8 mouse cellular contexts compared by ENCODE assay signal in genomic region chr7:80339793-80340628, GRCm38 (mm10). TPM values are rescaled to one million over a fixed set of nuclear protein-coding genes. Genes with fewer than 3 reads are reported as not detected.
A peak's percentile ranks its signal among the peaks of the same experiment; 100 is the strongest.
DNase-seq lines count a peak whose midpoint lies in the region; ATAC-seq and TF ChIP-seq lines count a peak whose summit lies in the region.

No protein-coding gene starts in this region.

- no peaks in the 10 kb centered on the region for H3K27me3 ChIP-seq in forebrain, embryonic 11.5 days (ENCODE audit: control insufficient read depth, insufficient read depth, low read length)
- no peaks in the 10 kb centered on the region for H3K27me3 ChIP-seq in heart, postnatal 0 days (ENCODE audit: control insufficient read depth, insufficient read depth, low read length)
- H3K27me3 ChIP-seq in liver, embryonic 16.5 days (ENCODE audit: control insufficient read depth, insufficient read depth, low read depth, low read length): no peaks in the 10 kb centered on the region
- no peaks in the 10 kb centered on the region for H3K27me3 ChIP-seq in neural tube, embryonic 13.5 days
- no peaks in the 10 kb centered on the region for H3K27me3 ChIP-seq in testis, adult 2 months (ENCODE audit: control insufficient read depth, insufficient read depth, low read length)

- no peak overlapping the region for H3K27ac ChIP-seq in forebrain, embryonic 11.5 days (ENCODE audit: low read depth, low read length)
- H3K27ac ChIP-seq in heart, postnatal 0 days (ENCODE audit: low read depth): peak overlapping the region; percentile 96
- H3K27ac ChIP-seq in liver, embryonic 16.5 days (ENCODE audit: low read length): peak overlapping the region; percentile 80
- H3K27ac ChIP-seq in neural tube, embryonic 13.5 days (replicated peaks): peak overlapping the region; percentile 91
- H3K27ac ChIP-seq in testis, adult 2 months (ENCODE audit: control insufficient read depth, insufficient read depth, low read depth, low read length): peak overlapping the region; percentile 71

- WGBS in forebrain, embryonic 11.5 days: under 1% methylated on average over 45 of the region's 45 CpGs
- WGBS in heart, postnatal 0 days: under 1% methylated on average over 44 of the region's 45 CpGs
- under 1% methylated on average over 45 of the region's 45 CpGs for WGBS in liver, embryonic 16.5 days (ENCODE audit: insufficient replicate concordance)
- 0% methylated on average over 45 of the region's 45 CpGs for WGBS in neural tube, embryonic 13.5 days

- H3K4me3 ChIP-seq in forebrain, embryonic 11.5 days (ENCODE audit: low read depth, low read length): peak overlapping the region; percentile 59
- H3K4me3 ChIP-seq in heart, postnatal 0 days (ENCODE audit: low read depth, low read length): peak overlapping the region; percentile 66
- H3K4me3 ChIP-seq in liver, embryonic 16.5 days (ENCODE audit: low read depth, low read length): peak overlapping the region; percentile 74
- H3K4me3 ChIP-seq in neural tube, embryonic 13.5 days: peak overlapping the region; percentile 64
- H3K4me3 ChIP-seq in testis, adult 2 months (ENCODE audit: control insufficient read depth, low read depth, low read length): peak overlapping the region; percentile 75

- H3K36me3 ChIP-seq in forebrain, embryonic 11.5 days (ENCODE audit: control insufficient read depth, insufficient read depth, low read length): peaks cover 6% of the 10 kb centered on the region; the same call in 1 of the 2 replicates
- H3K36me3 ChIP-seq in heart, postnatal 0 days (replicated peaks; ENCODE audit: control insufficient read depth, insufficient read depth, low read length): peaks cover 26% of the 10 kb centered on the region
- H3K36me3 ChIP-seq in liver, embryonic 16.5 days (ENCODE audit: control insufficient read depth, insufficient read depth): peaks cover 3% of the 10 kb centered on the region
- H3K36me3 ChIP-seq in neural tube, embryonic 13.5 days: peaks cover 31% of the 10 kb centered on the region
- no peaks in the 10 kb centered on the region for H3K36me3 ChIP-seq in testis, adult 2 months (ENCODE audit: control insufficient read depth, insufficient read depth, low read length)

- peaks cover 18% of the 10 kb centered on the region for H3K4me1 ChIP-seq in forebrain, embryonic 11.5 days (replicated peaks; ENCODE audit: control insufficient read depth, insufficient read depth, low read length)
- peaks cover 23% of the 10 kb centered on the region for H3K4me1 ChIP-seq in heart, postnatal 0 days (ENCODE audit: control insufficient read depth, insufficient read depth)
- peaks cover 28% of the 10 kb centered on the region for H3K4me1 ChIP-seq in liver, embryonic 16.5 days (ENCODE audit: control insufficient read depth, low read depth, low read length)
- H3K4me1 ChIP-seq in neural tube, embryonic 13.5 days (replicated peaks): peaks cover 67% of the 10 kb centered on the region
- H3K4me1 ChIP-seq in testis, adult 2 months (ENCODE audit: control insufficient read depth, insufficient read depth, low read length): peaks cover 23% of the 10 kb centered on the region

- TF ChIP-seq EP300 in heart, postnatal 0 days (IDR thresholded peaks at IDR 0.05; ENCODE audit: low read depth): no peak

- H3K4me2 ChIP-seq in forebrain, embryonic 11.5 days (ENCODE audit: low read depth, low read length, severe bottlenecking): peak overlapping the region; percentile 84
- H3K4me2 ChIP-seq in heart, postnatal 0 days (ENCODE audit: low read depth, low read length): peak overlapping the region; percentile 67
- peak overlapping the region; percentile 74 for H3K4me2 ChIP-seq in liver, embryonic 16.5 days (ENCODE audit: low read depth, low read length)
- peak overlapping the region; percentile 93 for H3K4me2 ChIP-seq in neural tube, embryonic 13.5 days

- peak; percentile 96 to 97 for DNase-seq in CD8-positive naive resting alpha-beta T cell, adult 2 months (ENCODE audit: low read depth in 2 of 2, low spot score in 2 of 2)
- peak; percentile 99 for DNase-seq in c-Kit-positive CD71-negative TER-119-negative erythroid progenitor cells, embryonic 14.5 days (ENCODE audit: low read depth)
- DNase-seq in forebrain, embryonic 11.5 days (ENCODE audit: low spot score): peak; percentile 99
- peak; percentile 98 for DNase-seq in heart, postnatal 0 days (ENCODE audit: low spot score)
- DNase-seq in kidney, postnatal 4 days: peak; percentile 99

- H3K9ac ChIP-seq in forebrain, embryonic 11.5 days (ENCODE audit: low read length): peak overlapping the region; percentile 68
- peak overlapping the region; percentile 60 for H3K9ac ChIP-seq in heart, postnatal 0 days (replicated peaks; ENCODE audit: low read depth, low read length)
- peak overlapping the region; percentile 76 for H3K9ac ChIP-seq in liver, embryonic 16.5 days (ENCODE audit: low read depth, low read length)
- H3K9ac ChIP-seq in neural tube, embryonic 13.5 days: peak overlapping the region; percentile 89

- H3K9me3 ChIP-seq in forebrain, embryonic 11.5 days (ENCODE audit: control insufficient read depth, low read length): no peaks in the 10 kb centered on the region
- H3K9me3 ChIP-seq in heart, postnatal 0 days (replicated peaks; ENCODE audit: control insufficient read depth, low read length): no peaks in the 10 kb centered on the region
- H3K9me3 ChIP-seq in liver, embryonic 16.5 days (replicated peaks; ENCODE audit: control insufficient read depth, low read length): no peaks in the 10 kb centered on the region
- H3K9me3 ChIP-seq in neural tube, embryonic 13.5 days: no peaks in the 10 kb centered on the region

- ATAC-seq in forebrain, embryonic 11.5 days (replicated peaks; ENCODE audit: low FRiP score): peak; percentile 97
- ATAC-seq in heart, postnatal 0 days (ENCODE audit: insufficient read depth, low read depth): peak; percentile 97
- ATAC-seq in liver, embryonic 16.5 days (ENCODE audit: low read depth): peak; percentile 98
- peak; percentile 98 for ATAC-seq in neural tube, embryonic 13.5 days (ENCODE audit: low read depth)

- peak; percentile 77 for TF ChIP-seq CTCF in heart, postnatal 0 days (IDR thresholded peaks at IDR 0.05; ENCODE audit: low read depth)
- TF ChIP-seq CTCF in testis, adult 2 months (IDR thresholded peaks at IDR 0.05; ENCODE audit: control insufficient read depth, insufficient read depth, insufficient replicate concordance, low read depth, low read length): peak; percentile 53; the same call in 1 of the 2 replicates

- peak; percentile 72; the same call in 1 of the 2 replicates for TF ChIP-seq POLR2A in testis, adult 2 months (IDR thresholded peaks at IDR 0.05; ENCODE audit: control insufficient read depth, low read depth, low read length)

RNA-seq across cellular contexts. Expression of gene Unc45a, which starts 0.8 kb away (rescaled TPM):
- 31.1 and 36.1 TPM in 2 replicates for polyA plus RNA-seq in forebrain, embryonic 11.5 days (2014; fragmentation: Nextera tagmentation; extraction: Ambion mirVana)
- 21.6 and 44.5 TPM in 2 replicates for total RNA-seq in heart, postnatal 0 days (2014; rRNA removed; ENCODE audit: low replicate concordance)
- polyA plus RNA-seq in heart, postnatal 0 days (2015; fragmentation: Nextera tagmentation; extraction: Ambion mirVana): 11.0 and 12.5 TPM in 2 replicates
- 9.0 and 9.3 TPM in 2 replicates for polyA plus RNA-seq in liver, embryonic 16.5 days (2015; fragmentation: Nextera tagmentation; extraction: Ambion mirVana)
- 61.3 and 61.7 TPM in 2 replicates for polyA plus RNA-seq in neural tube, embryonic 13.5 days (2015; fragmentation: Nextera tagmentation; extraction: Ambion mirVana)
- 9.4 and 21.9 TPM in 2 replicates for polyA plus RNA-seq in testis, adult 2 months (2012; rRNA removed)

RNA-seq across cellular contexts. Expression of gene Hddc3, which starts 2.9 kb away (rescaled TPM):
- polyA plus RNA-seq in forebrain, embryonic 11.5 days (2014; fragmentation: Nextera tagmentation; extraction: Ambion mirVana): 23.8 and 31.0 TPM in 2 replicates
- total RNA-seq in heart, postnatal 0 days (2014; rRNA removed; ENCODE audit: low replicate concordance): 19.8 and 28.5 TPM in 2 replicates
- polyA plus RNA-seq in heart, postnatal 0 days (2015; fragmentation: Nextera tagmentation; extraction: Ambion mirVana): 14.5 and 17.8 TPM in 2 replicates
- polyA plus RNA-seq in liver, embryonic 16.5 days (2015; fragmentation: Nextera tagmentation; extraction: Ambion mirVana): 3.1 and 3.5 TPM in 2 replicates
- polyA plus RNA-seq in neural tube, embryonic 13.5 days (2015; fragmentation: Nextera tagmentation; extraction: Ambion mirVana): 22.0 and 24.7 TPM in 2 replicates
- 15.5 and 23.7 TPM in 2 replicates for polyA plus RNA-seq in testis, adult 2 months (2012; rRNA removed)

RNA-seq across cellular contexts. Expression of gene Rccd1, which starts 15.8 kb away (rescaled TPM):
- 16.9 and 20.2 TPM in 2 replicates for polyA plus RNA-seq in forebrain, embryonic 11.5 days (2014; fragmentation: Nextera tagmentation; extraction: Ambion mirVana)
- 3.7 and 7.6 TPM in 2 replicates for total RNA-seq in heart, postnatal 0 days (2014; rRNA removed; ENCODE audit: low replicate concordance)
- 2.9 and 3.1 TPM in 2 replicates for polyA plus RNA-seq in heart, postnatal 0 days (2015; fragmentation: Nextera tagmentation; extraction: Ambion mirVana)
- 2.3 and 2.6 TPM in 2 replicates for polyA plus RNA-seq in liver, embryonic 16.5 days (2015; fragmentation: Nextera tagmentation; extraction: Ambion mirVana)
- 12.6 and 15.6 TPM in 2 replicates for polyA plus RNA-seq in neural tube, embryonic 13.5 days (2015; fragmentation: Nextera tagmentation; extraction: Ambion mirVana)
- 5.6 and 6.9 TPM in 2 replicates for polyA plus RNA-seq in testis, adult 2 months (2012; rRNA removed)

RNA-seq across cellular contexts. Expression of gene Man2a2, which starts 31.2 kb away (rescaled TPM):
- polyA plus RNA-seq in forebrain, embryonic 11.5 days (2014; fragmentation: Nextera tagmentation; extraction: Ambion mirVana): 16.1 and 18.8 TPM in 2 replicates
- 30.2 and 55.2 TPM in 2 replicates for total RNA-seq in heart, postnatal 0 days (2014; rRNA removed; ENCODE audit: low replicate concordance)
- polyA plus RNA-seq in heart, postnatal 0 days (2015; fragmentation: Nextera tagmentation; extraction: Ambion mirVana): 7.2 and 7.7 TPM in 2 replicates
- 2.6 and 3.1 TPM in 2 replicates for polyA plus RNA-seq in liver, embryonic 16.5 days (2015; fragmentation: Nextera tagmentation; extraction: Ambion mirVana)
- 23.6 and 24.8 TPM in 2 replicates for polyA plus RNA-seq in neural tube, embryonic 13.5 days (2015; fragmentation: Nextera tagmentation; extraction: Ambion mirVana)
- polyA plus RNA-seq in testis, adult 2 months (2012; rRNA removed): 62.1 and 71.5 TPM in 2 replicates

RNA-seq across cellular contexts. Expression of gene Prc1, which starts 45.8 kb away (rescaled TPM):
- polyA plus RNA-seq in forebrain, embryonic 11.5 days (2014; fragmentation: Nextera tagmentation; extraction: Ambion mirVana): 263 and 281 TPM in 2 replicates
- total RNA-seq in heart, postnatal 0 days (2014; rRNA removed; ENCODE audit: low replicate concordance): 59.9 and 98.0 TPM in 2 replicates
- polyA plus RNA-seq in heart, postnatal 0 days (2015; fragmentation: Nextera tagmentation; extraction: Ambion mirVana): 46.1 and 49.4 TPM in 2 replicates
- 125 and 133 TPM in 2 replicates for polyA plus RNA-seq in liver, embryonic 16.5 days (2015; fragmentation: Nextera tagmentation; extraction: Ambion mirVana)
- polyA plus RNA-seq in neural tube, embryonic 13.5 days (2015; fragmentation: Nextera tagmentation; extraction: Ambion mirVana): 38.3 and 48.2 TPM in 2 replicates
- polyA plus RNA-seq in testis, adult 2 months (2012; rRNA removed): 44.8 and 47.7 TPM in 2 replicates
